Mouse (Mus musculus) inflammation-experienced regulatory T-cells, adult 6 months (primary cell): ENCODE results near the gene Gm1604a. TPM values are rescaled to one million over a fixed set of nuclear protein-coding genes. Genes with fewer than 3 reads are reported as not detected.
A peak's percentile ranks its signal among the peaks of the same experiment; 100 is the strongest.
"Not testable (repeated sequence)": the region's sequence is repeated elsewhere in the genome, so short reads cannot be mapped to it uniquely, and the experiment has no call there.

Experiments
- ATAC-seq: one replicate; pipeline ENCODE4 v1.8.0; 2017
- polyA plus RNA-seq, 3 experiments: library from polyadenylated mRNA; unstranded; fragments of 100-300 nt; shearing (Covaris generic); gene quantifications; one replicate each; pipeline ENCODE4 v1.2.1; 2017

Gm1604a gene
- polyA plus RNA-seq = not detected

DNA sequence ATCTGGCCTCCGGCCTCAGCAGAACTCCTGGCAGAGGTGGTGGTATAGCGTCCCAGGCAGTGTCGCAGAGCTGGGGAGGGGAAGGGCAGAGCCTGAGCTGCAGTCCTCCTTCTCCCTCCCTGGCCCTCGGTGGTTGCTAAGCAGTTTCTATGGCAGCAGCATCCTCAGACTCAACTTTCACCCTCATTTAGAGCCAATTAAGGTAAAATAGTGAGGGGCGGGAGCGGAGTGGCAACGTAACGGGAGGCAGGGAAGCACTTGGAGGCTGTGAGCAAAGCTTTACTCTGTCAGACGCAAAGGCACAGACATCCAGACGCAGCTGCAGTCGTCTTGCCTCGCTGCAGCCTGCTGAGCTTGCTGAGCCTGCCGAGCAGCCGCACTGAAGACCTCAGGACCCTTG lies at the start of gene Gm1604a:
Gene Gm1604a, plus strand, starts transcription at position 312 of the 400 bp plus-strand sequence.
- ATAC-seq = not testable (repeated sequence)

DNA sequence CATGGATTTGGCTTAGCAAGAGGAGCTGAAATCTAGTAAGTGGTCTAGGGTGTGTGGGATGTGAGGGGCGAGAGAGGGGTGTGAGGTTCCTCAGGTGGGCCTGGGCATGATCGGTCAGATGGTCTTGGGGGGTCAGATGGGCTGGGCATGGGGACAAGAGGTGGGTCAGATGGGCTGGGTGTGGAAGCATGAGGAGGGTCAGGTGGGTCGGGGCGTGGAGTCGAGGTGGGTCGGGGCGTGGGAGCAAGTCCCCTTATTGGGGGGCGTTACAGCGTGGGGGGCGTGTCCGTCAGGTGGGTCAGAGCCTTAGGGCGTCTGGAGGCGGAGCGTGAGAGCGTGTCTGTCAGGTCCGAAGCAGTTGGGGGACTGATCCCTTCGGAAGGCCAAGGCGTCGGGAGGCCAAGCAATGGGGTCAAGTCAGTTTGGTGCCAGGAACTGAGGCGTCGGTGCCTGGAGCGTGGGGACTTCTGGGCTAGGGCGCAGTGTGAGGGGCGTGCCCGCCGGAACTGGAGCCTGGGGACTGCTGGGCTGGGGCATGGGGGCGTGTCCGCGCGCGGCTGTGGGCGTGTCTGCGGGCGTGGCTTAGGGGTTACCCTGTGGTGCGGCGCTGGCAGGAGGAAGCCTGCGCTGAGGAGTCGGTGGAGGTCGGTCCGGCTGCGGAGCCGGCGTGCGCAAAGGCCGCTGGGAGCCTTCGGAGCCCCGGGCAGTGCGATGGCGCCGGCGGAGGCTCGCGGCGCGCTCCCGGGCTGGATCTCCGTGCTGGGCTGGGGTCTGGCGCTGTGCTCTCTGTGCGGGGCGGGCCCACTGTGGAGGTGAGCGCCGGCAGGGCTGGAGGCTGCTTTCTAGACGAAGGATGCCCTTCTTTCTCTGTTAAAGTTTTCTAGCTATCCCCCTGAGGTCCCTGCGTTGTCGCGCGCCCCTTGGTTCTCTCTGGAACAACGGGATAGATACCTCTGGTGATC lies 46.8 kb upstream of the Gm1604a start, which contains the start of gene Gm49721:
Gene Gm49721, plus strand, starts transcription at position 618 of the 962 bp plus-strand sequence.
- peak; percentile 93 for ATAC-seq

DNA sequence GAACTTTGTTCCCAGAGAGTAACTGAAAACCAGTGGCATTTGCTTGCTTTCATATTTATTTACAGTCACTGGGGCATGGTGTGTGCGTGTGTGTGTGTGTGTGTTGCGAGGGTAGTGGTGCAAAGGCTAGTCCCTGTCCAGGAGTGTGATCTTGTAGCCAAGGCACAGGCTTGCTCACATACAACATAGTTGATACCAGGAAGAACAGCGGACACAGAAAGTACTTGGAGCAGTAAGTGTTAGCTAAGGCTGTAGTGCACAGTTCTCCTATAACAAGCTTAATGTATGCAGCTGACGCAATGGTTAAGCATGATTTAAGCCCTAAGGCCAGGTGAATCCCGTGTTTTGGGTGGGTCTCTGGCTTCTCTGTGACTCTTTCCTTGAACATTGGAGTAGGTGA lies 46.0 kb upstream of the Gm1604a start:
- ATAC-seq = peak; percentile 2

DNA sequence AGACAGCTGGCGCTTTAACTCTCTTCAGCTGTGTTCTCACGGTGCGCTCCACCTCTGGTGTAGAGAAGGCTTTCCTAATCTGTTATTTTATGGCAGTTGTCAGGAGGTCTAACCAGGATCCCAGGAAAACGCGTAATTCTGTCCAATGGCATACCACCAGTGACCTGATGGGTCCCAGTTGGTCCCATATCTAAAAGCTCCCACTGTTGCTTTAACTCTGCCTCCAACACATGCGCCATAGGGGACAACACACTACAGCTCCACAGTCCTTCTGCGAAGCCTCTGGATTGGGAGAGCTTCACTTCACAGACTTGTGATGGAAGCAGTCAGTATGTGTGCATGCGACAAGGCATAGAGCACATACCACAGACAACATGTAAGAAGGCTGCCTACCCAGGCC lies 45.2 kb upstream of the Gm1604a start:
- ATAC-seq = not testable (repeated sequence)

GRCm38 (mm10) chr17:6986118-6986517 lies 39.2 kb upstream of the Gm1604a start:
- not testable (repeated sequence) for ATAC-seq

GRCm38 (mm10) chr17:6995504-6995903 lies 29.9 kb upstream of the Gm1604a start:
- not testable (repeated sequence) for ATAC-seq

GRCm38 (mm10) chr17:6996826-6997225 lies 28.5 kb upstream of the Gm1604a start:
- ATAC-seq = not testable (repeated sequence)

DNA sequence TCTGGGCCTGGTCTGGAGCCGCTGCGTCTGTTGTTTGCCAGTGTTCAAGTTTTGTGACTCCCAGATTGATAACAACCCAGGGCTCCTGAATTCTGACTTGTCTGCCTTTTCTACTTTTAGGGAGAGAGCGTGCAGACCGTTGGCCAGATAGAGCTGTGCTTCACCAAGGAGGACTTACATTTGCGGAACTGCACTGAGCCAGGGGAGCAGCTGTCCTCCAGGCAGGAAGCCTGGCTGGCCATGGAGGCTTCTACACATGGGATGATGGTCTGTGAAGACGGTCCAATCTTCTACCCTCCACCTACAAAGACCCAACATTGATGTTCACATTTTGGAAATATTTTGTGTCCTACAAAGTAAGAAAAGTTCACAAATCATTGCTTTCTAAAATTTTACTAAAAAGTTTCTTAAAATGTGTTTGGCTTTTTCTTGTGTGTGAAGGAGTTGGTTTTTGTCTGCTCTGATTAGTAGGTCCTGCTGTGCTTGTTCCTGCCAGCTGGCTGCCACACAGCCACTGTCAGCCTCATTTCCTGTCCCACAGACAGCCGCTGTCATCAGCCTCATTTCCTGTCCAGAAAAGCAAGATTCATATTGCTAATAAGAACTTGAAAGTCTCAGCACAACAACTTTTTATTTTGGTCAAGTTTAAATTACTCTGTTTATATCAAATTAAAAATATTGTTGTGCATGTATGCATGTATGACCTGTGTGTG lies 27.4 kb upstream of the Gm1604a start:
- peak; percentile 96 for ATAC-seq

DNA sequence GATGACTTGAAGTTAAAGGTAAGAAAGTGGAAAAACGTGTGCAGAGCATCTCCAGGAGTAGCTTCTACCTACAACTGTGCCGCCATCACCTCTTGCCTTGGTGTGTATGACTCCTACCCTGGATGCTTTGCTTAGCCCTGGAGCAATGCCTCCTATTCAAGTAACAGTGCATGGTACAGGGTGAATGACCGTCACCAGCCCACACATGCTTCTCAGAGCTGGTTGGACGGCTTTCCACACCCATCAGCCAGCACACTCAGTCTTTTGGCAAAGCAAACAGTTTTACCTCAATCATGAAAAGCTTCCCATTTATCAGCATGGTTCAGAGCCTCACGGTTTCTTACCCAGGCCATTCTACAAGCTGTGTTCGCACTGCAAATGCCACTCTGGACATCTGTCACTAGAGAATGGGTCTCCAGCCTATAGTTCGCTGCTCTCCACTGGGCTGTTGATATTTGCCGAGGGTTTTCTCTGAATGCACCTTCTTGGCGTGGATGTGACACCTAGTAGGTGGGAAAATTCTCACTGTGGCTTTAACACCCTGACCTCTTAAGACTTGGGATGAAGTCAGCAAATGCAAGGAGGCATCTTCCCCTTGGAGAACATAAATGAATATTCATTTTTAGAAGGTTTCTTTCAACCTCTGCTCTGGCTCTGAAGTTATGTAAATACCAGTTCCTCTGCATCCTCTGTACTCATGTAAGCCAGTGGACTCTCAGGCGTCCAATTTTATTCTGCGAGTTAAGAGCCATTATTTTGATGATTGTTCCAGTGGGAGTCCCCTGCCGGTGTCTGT lies 23.4 kb upstream of the Gm1604a start:
- not testable (repeated sequence) for ATAC-seq

DNA sequence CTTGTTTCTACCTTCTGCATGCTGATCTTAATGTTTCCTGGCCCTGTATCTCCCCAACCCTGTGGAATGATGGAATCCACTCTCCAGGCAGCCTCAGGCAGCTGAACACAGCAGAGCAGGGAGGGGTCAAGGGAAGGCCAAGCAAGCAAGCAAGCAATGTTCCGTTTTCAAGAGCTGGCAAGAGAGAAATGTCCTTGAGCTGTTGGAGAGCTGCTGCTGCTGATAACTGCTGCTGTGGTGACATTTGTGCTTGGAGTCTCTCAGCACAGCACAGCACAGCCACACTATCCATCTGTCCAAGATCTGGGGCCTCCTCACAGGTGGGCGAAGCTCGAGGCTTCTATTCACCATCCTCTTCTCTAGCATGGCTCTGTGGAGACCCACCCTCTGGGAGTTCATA lies 22.0 kb upstream of the Gm1604a start:
- not testable (repeated sequence) for ATAC-seq

GRCm38 (mm10) chr17:7005646-7006045 lies 19.7 kb upstream of the Gm1604a start:
- not testable (repeated sequence) for ATAC-seq

- ATAC-seq = not testable (repeated sequence)
Observed at GRCm38 (mm10) chr17:7008885-7009284, 16.5 kb upstream of the Gm1604a start.

DNA sequence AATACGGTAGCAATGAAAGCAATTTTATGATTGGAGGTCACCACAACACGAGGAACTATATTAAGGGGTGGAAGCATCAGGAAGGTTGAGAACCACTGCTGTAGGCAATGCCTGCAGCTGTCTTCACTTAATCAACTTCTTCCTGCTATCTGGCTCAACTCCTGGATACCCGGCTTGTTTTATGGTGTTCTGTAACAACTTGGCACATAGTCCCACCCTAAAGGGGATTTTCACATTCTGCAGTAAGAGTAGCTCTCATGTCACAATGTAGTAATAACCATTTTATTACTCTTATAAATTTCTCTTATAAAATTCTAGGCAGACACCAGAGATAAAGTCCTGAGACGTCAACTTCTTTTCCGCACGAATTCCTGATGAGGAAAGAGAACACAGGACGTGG lies 15.9 kb upstream of the Gm1604a start:
- not testable (repeated sequence) for ATAC-seq

GRCm38 (mm10) chr17:7009901-7010300 lies 15.5 kb upstream of the Gm1604a start:
- not testable (repeated sequence) for ATAC-seq

- ATAC-seq = peak; percentile 70
Observed at GRCm38 (mm10) chr17:7014190-7014589, 11.2 kb upstream of the Gm1604a start.

DNA sequence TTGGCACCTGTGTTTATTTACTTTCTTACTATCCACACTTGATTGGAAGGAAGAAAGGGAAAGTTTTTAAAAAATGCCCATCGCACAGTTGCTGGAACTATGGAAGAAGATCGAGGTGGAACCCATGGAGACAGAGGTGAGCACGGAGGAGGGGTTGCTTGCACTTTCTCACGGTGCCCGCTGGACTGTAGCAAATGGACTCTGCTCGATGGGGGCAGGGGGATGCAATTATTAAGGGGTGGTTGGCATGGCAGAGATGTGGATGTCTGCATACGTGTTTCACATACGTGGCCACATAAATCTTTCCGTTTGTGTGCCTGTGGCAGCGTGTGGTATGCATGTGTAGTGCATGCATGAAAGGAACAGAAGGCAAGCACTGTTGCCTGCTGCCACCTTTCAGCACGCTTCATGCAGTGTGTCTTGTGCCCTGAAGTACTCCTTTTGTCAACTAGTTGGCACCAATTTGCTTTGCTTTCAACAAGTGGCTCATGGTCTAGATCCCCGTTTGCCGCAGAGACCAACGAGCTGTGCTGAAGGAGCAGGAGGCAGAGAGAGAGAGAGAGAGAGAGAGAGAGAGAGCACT lies 487 bp downstream of the Gm1604a start:
- not testable (repeated sequence) for ATAC-seq

GRCm38 (mm10) chr17:7030204-7030603 lies 4.8 kb downstream of the Gm1604a start:
- ATAC-seq = not testable (repeated sequence)

- ATAC-seq = not testable (repeated sequence)
Observed at GRCm38 (mm10) chr17:7030622-7031174, 5.3 kb downstream of the Gm1604a start.

- ATAC-seq = peak; percentile 88
Observed at GRCm38 (mm10) chr17:7033192-7034166, 8.1 kb downstream of the Gm1604a start.

- not testable (repeated sequence) for ATAC-seq
Observed at GRCm38 (mm10) chr17:7068997-7069539, 43.7 kb downstream of the Gm1604a start.
